Mouse (Mus musculus) liver, embryonic 12.5 days (tissue): ENCODE data around the gene Unc13b. TPM values are rescaled to one million over a fixed set of nuclear protein-coding genes. Genes with fewer than 3 reads are reported as not detected.

Experiments used
- ATAC-seq: fragments of 200-750 bp; cut with Nextera tagmentation; 2 replicates; pipeline ENCODE4 v1.8.0; 2017; ENCODE audit warnings: moderate number of reproducible peaks, mild to moderate bottlenecking, moderate library complexity
- H3K27ac ChIP-seq: fragments of 300-500 bp; sonication (generic); 2 replicates; pipeline ENCODE4 v1.5.1; 2016; ENCODE audit warnings: mild to moderate bottlenecking
- H3K27me3 ChIP-seq: fragments of 300-500 bp; sonication (generic); replicated peaks from 2 replicates; pipeline ENCODE4 v1.6.1; 2016; ENCODE audit warnings: mild to moderate bottlenecking, moderate library complexity
- H3K36me3 ChIP-seq: fragments of 300-500 bp; sonication (generic); 2 replicates; pipeline ENCODE4 v1.6.1; 2016; ENCODE audit warnings: mild to moderate bottlenecking, moderate library complexity
- H3K4me1 ChIP-seq: fragments of 300-500 bp; sonication (generic); 2 replicates; pipeline ENCODE4 v1.6.1; 2016
- H3K4me2 ChIP-seq: fragments of 300-500 bp; sonication (generic); 2 replicates; pipeline ENCODE4 v1.6.1; 2016; ENCODE audit warnings: mild to moderate bottlenecking, moderate library complexity
- H3K4me3 ChIP-seq: fragments of 300-500 bp; sonication (generic); 2 replicates; pipeline ENCODE4 v1.5.1; 2016; ENCODE audit warnings: mild to moderate bottlenecking, moderate library complexity
- H3K9ac ChIP-seq: fragments of 300-500 bp; sonication (generic); 2 replicates; pipeline ENCODE4 v1.6.1; 2016; ENCODE audit warnings: mild to moderate bottlenecking, moderate library complexity
- H3K9me3 ChIP-seq: fragments of 300-500 bp; sonication (generic); replicated peaks from 2 replicates; pipeline ENCODE4 v1.6.1; 2016; ENCODE audit warnings: mild to moderate bottlenecking, moderate library complexity
- WGBS: fragments of 180-500 bp; shearing (Covaris S2); methylation state at CpG from one replicate; pipeline ENCODE4 v1.1.7; 2016; ENCODE audit not compliant: insufficient replicate concordance; 5-methylcytosine and 5-hydroxymethylcytosine counted together
- polyA plus RNA-seq: library from polyadenylated mRNA; unstranded; fragments of >200 nt; fragmentation: Nextera tagmentation; extraction: Ambion mirVana; gene quantifications from 2 replicates; pipeline ENCODE4 v1.2.1, GENCODE M21; 2016

The Unc13b gene
- polyA plus RNA-seq, 1 experiment from 2014 or later, result 0.91 TPM

DNA sequence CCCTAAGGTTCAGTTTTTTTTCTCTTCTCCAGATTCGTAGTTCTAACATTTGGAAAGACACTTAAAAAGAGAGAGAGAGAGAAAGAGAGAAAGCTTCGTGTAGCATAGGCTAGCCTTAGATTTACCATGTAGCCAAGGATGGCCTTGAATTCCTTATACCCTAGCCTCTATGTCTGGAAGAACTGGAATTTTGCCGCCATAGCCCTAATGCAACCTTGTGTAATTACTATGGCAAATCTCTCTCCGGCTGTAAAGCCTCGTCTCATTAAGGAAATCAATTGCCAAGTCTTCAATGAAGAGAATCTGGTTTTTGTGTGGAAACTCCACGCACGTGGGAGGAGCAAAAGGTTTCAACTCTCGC is 381 bp upstream of the Unc13b start:
- Histone ChIP-seq H3K27ac (no peak overlapping the region), H3K9me3 (no peaks in the 10 kb centered on the region), H3K4me2 (peak overlapping the region; percentile 94), H3K36me3 (no peaks in the 10 kb centered on the region), H3K27me3 (peaks cover 51% of the 10 kb centered on the region), H3K9ac (no peak overlapping the region), H3K4me1 (peaks cover 15% of the 10 kb centered on the region), H3K4me3 (peak overlapping the region; percentile 62)
- WGBS, result 23% methylated on average over 8 of the region's 8 CpGs
- no peak for ATAC-seq

DNA sequence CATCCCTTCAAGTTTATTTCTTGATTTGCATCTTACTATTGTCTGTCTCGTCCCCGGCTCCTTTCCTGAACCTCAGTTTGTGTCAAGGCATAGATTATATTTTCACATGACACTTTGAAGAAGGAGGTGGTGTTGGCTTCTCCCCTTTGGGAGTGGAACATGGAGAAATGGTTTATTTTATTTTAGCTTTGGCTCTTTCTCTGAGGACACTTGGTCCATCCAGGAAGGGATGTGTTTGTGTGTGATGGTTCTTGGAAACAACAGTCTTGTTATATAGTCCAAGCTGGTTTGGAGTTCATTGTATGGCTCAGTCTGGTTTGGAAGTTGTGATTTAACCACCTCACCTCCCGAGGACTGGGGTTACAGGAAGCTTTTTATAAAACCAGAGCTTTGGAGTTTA is 944 bp downstream of the Unc13b start:
- Histone ChIP-seq H3K36me3 (no peaks in the 10 kb centered on the region), H3K4me2 (peak overlapping the region; percentile 94), H3K4me3 (peak overlapping the region; percentile 62), H3K9ac (peak overlapping the region; percentile 54), H3K9me3 (no peaks in the 10 kb centered on the region), H3K27ac (no peak overlapping the region), H3K4me1 (peaks cover 15% of the 10 kb centered on the region), H3K27me3 (peaks cover 51% of the 10 kb centered on the region)
- no peak for ATAC-seq
- 31% methylated on average over 3 of the region's 3 CpGs for WGBS

DNA sequence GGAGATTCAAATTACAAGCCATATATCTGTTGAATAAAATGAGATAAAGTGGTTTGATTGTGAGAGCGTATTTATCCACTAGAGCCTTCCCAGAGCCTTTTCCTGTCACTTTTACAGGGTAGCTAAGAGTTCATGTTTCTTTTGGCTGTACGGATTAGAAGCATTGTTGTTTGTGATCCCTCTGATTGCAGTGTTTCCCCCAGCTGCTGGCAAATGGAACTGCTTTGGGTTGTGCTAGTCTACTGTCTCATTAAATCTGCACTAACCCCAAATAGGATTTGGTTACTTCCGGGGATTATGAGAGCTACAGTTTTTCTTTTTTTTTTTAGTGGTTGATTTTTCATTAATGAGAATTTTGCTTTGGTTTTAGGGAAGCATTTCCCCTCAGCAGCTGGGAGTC is 1.5 kb downstream of the Unc13b start:
- Histone ChIP-seq H3K27ac (no peak overlapping the region), H3K4me1 (peaks cover 15% of the 10 kb centered on the region), H3K4me2 (no peak overlapping the region), H3K9ac (no peak overlapping the region), H3K4me3 (no peak overlapping the region), H3K36me3 (no peaks in the 10 kb centered on the region), H3K27me3 (peaks cover 51% of the 10 kb centered on the region), H3K9me3 (no peaks in the 10 kb centered on the region)
- no peak for ATAC-seq
- 50% methylated on average over 3 of the region's 3 CpGs for WGBS

DNA sequence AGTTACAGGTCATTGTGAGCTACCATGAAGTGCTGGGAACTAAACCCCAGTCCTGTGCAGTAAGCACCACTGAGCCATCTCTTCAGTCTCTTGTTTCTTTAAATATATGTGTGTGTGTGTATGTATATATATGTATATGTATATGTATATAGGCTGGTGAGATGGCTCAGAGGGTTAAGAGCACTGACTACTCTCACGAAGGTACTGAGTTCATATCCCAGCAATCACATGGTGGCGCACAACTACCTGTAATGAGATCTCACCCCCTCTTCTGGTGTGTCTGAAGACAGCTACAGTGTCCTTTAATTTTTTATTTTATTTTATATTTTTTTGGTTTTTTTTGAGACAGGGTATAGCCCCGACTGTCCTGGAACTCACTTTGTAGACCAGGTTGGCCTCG is 6.7 kb downstream of the Unc13b start:
- no peak overlapping the region for H3K9ac ChIP-seq
- H3K27me3 ChIP-seq, result peaks cover 21% of the 10 kb centered on the region
- no peaks in the 10 kb centered on the region for H3K4me1 ChIP-seq
- H3K4me3 ChIP-seq, result no peak overlapping the region
- no peak for ATAC-seq
- 79% methylated on average over 4 of the region's 4 CpGs for WGBS
- H3K27ac ChIP-seq, result no peak overlapping the region
- no peak overlapping the region for H3K4me2 ChIP-seq
- H3K9me3 ChIP-seq, result no peaks in the 10 kb centered on the region
- no peaks in the 10 kb centered on the region for H3K36me3 ChIP-seq

DNA sequence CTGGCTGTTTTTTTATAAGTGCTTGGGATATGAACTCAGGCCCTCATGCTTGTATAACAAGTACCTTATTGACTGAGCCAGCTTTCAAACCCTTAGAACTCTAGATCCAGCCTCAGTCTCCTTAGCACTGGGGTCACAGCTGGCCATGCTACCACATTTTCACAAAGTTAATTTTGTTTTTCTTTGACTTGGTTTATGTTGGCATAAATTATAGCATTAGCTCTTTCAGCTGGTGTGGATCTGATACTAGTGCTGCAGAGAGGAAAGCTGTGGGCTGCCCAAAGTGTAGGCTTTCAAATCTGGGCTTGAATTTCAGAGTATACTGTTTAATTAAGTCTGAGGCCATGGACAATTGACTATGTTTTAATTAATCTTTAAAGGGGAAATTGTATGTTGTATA is 16.2 kb downstream of the Unc13b start:
- Histone ChIP-seq H3K27ac (no peak overlapping the region), H3K4me1 (no peaks in the 10 kb centered on the region), H3K27me3 (no peaks in the 10 kb centered on the region), H3K4me2 (no peak overlapping the region), H3K4me3 (no peak overlapping the region), H3K36me3 (no peaks in the 10 kb centered on the region), H3K9ac (no peak overlapping the region), H3K9me3 (no peaks in the 10 kb centered on the region)
- no peak for ATAC-seq

DNA sequence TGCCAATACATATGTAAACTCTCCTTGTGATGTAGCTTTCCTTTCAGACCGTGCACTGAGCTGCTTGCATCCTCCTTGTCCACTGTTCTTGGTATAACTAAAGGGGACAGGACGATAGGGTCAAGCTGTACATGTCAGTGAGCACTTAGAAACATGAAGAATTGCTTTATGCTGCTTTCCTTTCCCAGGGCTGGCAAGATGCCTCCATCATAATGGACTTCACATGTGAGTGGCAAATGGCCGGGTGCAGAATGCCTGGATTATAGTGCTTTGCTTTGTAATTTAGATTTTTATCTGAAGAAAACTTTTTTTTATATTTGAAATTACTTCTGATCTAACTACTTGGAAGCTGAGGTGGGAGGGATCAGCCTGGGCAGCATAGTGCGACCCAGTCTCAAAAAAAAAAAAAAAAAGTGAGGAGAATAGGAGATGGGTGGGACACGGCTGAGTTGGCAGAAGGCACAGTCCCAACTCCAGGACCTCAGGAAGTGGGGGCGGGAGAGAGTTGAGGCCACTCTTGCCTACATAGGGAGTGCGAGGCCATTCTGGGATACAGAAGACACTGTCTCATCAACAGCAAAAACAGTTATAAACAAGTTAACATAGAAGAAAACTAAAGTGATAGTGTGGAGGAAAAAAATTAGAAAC is 19.4 kb downstream of the Unc13b start:
- H3K9ac ChIP-seq, result no peak overlapping the region
- no peak overlapping the region for H3K4me2 ChIP-seq
- H3K27ac ChIP-seq, result no peak overlapping the region
- H3K36me3 ChIP-seq, result no peaks in the 10 kb centered on the region
- H3K4me1 ChIP-seq, result no peaks in the 10 kb centered on the region
- ATAC-seq, result no peak
- H3K9me3 ChIP-seq, result no peaks in the 10 kb centered on the region
- WGBS, result 50% methylated on average over 7 of the region's 7 CpGs
- H3K27me3 ChIP-seq, result no peaks in the 10 kb centered on the region
- no peak overlapping the region for H3K4me3 ChIP-seq

DNA sequence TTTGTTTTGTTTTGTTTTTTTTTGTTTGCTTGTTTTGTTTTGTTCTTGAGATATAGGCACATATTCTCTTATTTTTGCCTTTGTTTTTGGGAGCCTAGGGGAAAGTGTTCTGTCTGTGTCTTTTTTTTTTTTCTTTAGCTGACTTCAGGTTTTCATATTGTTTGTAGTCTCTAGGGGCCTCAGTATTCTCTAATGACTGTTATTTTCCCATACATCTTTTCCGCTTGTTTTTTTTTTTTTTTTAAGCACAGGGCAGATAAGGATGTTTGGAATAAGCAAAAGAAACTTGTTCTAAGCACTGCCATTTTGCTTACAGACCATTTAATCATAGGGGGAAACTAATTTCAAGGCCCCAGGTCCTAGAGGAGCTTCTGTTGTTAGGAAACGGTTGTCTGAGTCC is 23.7 kb downstream of the Unc13b start:
- Histone ChIP-seq H3K9me3 (no peaks in the 10 kb centered on the region), H3K36me3 (no peaks in the 10 kb centered on the region), H3K4me2 (no peak overlapping the region), H3K9ac (no peak overlapping the region), H3K27ac (no peak overlapping the region), H3K4me3 (no peak overlapping the region), H3K27me3 (no peaks in the 10 kb centered on the region), H3K4me1 (no peaks in the 10 kb centered on the region)
- ATAC-seq, result no peak
- 50% methylated on average over 2 of the region's 2 CpGs for WGBS

DNA sequence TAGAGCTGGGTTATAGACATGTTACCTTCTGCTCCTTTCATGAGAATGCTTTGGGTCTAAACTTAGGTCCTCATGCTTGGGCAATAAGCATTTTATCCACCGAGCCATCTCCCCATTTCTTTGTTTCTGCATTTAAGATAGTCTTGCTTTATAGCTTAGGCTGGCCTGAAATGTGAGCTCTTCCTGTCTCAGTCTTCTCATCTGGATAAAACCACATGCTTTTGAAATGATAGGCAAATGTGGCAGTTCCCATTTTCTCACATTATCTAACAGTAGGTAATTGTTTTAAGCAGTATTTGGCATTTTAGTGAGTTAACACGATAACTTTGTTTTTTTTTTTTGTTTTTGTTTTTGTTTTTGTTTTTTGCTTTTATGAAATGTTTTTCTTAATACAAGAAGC is 31.2 kb downstream of the Unc13b start:
- Histone ChIP-seq H3K4me3 (no peak overlapping the region), H3K9me3 (no peaks in the 10 kb centered on the region), H3K27me3 (no peaks in the 10 kb centered on the region), H3K27ac (no peak overlapping the region), H3K36me3 (no peaks in the 10 kb centered on the region), H3K9ac (no peak overlapping the region), H3K4me2 (no peak overlapping the region), H3K4me1 (no peaks in the 10 kb centered on the region)
- WGBS, result 73% methylated on average over 2 of the region's 2 CpGs
- no peak for ATAC-seq

DNA sequence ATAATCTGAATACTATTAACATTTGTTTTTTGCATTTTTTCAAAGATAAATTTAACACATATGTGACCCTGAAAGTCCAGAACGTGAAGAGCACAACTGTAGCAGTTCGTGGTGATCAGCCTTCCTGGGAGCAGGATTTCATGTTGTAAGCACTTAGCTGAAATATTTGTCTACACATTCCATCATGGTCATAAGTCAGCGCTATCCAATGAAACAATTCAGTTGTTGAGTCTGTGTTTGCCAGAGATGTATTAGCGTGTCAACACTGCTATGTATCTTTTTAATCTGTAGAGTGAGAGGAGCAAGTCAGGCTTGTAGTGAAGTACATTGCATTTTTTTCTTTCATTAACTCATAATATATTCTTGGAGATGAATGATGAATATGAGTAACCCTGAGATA is 32.4 kb downstream of the Unc13b start:
- H3K36me3 ChIP-seq, result no peaks in the 10 kb centered on the region

DNA sequence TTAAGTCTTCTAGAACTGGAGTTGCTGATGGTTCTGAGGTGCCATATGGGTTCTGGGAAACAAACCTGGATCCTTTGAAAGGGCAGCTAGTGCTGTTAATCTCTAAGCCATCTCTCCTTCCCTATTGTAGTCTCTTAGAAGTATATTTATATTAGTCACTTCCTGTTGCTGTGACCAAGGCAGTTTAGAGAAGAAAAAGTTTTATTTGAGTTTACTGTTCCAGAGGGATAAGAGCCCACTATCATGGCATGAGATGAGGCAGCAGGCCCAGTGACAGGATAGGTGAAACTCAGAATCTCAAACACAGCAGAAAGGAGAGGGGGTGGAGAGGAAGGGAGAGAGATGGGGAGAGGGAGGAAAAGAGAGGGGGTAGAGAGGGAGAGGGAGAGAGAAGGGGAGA is 54.7 kb downstream of the Unc13b start:
- no peak overlapping the region for H3K4me3 ChIP-seq
- no peak overlapping the region for H3K27ac ChIP-seq
- no peak for ATAC-seq
- no peaks in the 10 kb centered on the region for H3K36me3 ChIP-seq
- peaks cover 6% of the 10 kb centered on the region; the same call in 1 of the 2 replicates for H3K4me1 ChIP-seq
- H3K9ac ChIP-seq, result no peak overlapping the region
- H3K9me3 ChIP-seq, result no peaks in the 10 kb centered on the region
- no peak overlapping the region for H3K4me2 ChIP-seq
- H3K27me3 ChIP-seq, result no peaks in the 10 kb centered on the region

More for the DNA sequence above, 32.4 kb downstream of the Unc13b start:
- Histone ChIP-seq H3K4me1 (no peaks in the 10 kb centered on the region), H3K4me2 (no peak overlapping the region), H3K9ac (no peak overlapping the region), H3K27ac (no peak overlapping the region), H3K27me3 (no peaks in the 10 kb centered on the region), H3K9me3 (no peaks in the 10 kb centered on the region), H3K4me3 (no peak overlapping the region)
- WGBS, result 71% methylated on average over 4 of the region's 4 CpGs
- no peak for ATAC-seq

DNA sequence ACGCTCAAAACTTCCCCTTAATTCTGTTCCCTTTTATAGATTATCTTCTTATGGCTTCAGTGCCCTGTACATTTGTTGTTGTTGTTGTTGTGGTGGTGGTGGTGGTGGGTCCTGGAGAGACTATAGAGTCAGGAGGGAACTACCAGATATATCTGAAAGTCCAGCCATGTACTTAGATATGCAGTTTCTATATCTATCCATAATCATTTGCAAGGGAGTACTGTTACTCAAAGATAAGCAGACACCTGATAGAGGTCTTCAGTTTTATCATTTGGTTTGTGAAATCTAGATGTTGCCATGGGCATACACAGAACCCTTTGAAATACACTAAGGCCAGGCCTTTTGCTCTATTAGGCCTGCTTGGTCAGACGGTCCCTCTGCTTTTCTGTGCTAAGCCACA is 55.8 kb downstream of the Unc13b start:
- no peak overlapping the region for H3K27ac ChIP-seq
- 62% methylated on average over 2 of the region's 2 CpGs for WGBS
- no peaks in the 10 kb centered on the region for H3K27me3 ChIP-seq
- 0 out of 2 replicates have a peak, but pooled peaks have one; percentile 24 for ATAC-seq
- no peak overlapping the region for H3K4me3 ChIP-seq
- H3K9ac ChIP-seq, result no peak overlapping the region
- no peak overlapping the region for H3K4me2 ChIP-seq
- H3K36me3 ChIP-seq, result no peaks in the 10 kb centered on the region
- H3K9me3 ChIP-seq, result no peaks in the 10 kb centered on the region
- H3K4me1 ChIP-seq, result peaks cover 6% of the 10 kb centered on the region; the same call in 1 of the 2 replicates

DNA sequence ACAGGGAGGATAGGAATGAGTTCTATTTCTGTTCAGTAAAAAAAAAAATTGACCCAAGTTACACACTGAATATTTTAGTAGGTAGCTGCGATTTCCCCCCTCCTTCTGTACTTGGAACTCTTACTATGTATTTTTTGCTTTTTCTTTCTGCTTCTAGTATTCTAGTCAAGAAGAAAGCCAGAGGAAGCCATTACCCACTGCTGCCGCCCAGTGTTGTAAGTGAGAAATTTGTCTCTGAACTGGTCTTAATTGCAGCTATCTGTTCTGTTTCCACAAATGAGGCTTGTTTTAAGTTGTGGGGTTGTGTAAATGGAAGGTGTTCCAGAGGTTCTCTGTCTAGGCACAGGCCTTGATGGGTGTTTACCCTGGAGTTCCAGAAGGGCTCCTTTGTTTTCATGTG is 56.2 kb downstream of the Unc13b start:
- Histone ChIP-seq H3K27ac (no peak overlapping the region), H3K4me3 (no peak overlapping the region), H3K9ac (no peak overlapping the region), H3K9me3 (no peaks in the 10 kb centered on the region), H3K36me3 (no peaks in the 10 kb centered on the region), H3K4me2 (no peak overlapping the region), H3K4me1 (peaks cover 6% of the 10 kb centered on the region; the same call in 1 of the 2 replicates), H3K27me3 (no peaks in the 10 kb centered on the region)
- no peak for ATAC-seq
- WGBS, result 9% methylated on average over 2 of the region's 2 CpGs

DNA sequence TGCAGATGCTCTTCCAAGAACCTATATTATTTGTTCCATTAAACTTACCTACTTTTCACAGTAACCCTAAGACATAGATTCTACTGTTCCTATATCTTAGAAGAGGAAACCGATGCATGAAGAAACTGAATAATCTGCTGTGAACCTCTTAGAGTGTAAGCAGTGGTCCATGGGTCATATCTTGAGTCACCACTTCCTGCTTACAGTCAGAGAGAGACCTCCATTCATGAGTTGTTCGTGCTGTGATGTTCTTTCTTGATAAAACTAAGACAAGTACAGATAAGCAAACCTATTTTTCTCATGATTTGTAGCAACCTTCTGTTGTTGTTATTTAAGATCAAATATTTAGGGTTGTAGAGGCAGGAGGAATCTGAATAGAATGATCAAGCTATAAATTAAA is 57.5 kb downstream of the Unc13b start:
- no peak overlapping the region for H3K27ac ChIP-seq
- no peak overlapping the region for H3K9ac ChIP-seq
- no peaks in the 10 kb centered on the region for H3K27me3 ChIP-seq
- no peak for ATAC-seq
- 29% methylated on average over 2 of the region's 2 CpGs for WGBS
- no peak overlapping the region for H3K4me3 ChIP-seq
- no peaks in the 10 kb centered on the region for H3K36me3 ChIP-seq
- no peak overlapping the region for H3K4me2 ChIP-seq
- H3K9me3 ChIP-seq, result no peaks in the 10 kb centered on the region
- H3K4me1 ChIP-seq, result peaks cover 6% of the 10 kb centered on the region; the same call in 1 of the 2 replicates
